Mouse (Mus musculus): Measurements from ENCODE around the gene Prkch.

GRCm38 (mm10) chr12:73593021-73593798 is 8.6 kb downstream of the Prkch start:
- TF ChIP-seq USF1 (IDR thresholded peaks at IDR 0.05; ENCODE audit: low read depth) = no peak
- TF ChIP-seq CTCF (IDR thresholded peaks at IDR 0.05; ENCODE audit: control insufficient read depth, insufficient read depth, insufficient read length) = no peak
- no peak for TF ChIP-seq CEBPB (IDR thresholded peaks at IDR 0.05; ENCODE audit: low read depth)
- TF ChIP-seq MYOG (IDR thresholded peaks at IDR 0.05; ENCODE audit: control insufficient read depth, extremely low read depth, insufficient read length) = no peak
- no peak for TF ChIP-seq MYOD1 (IDR thresholded peaks at IDR 0.05; ENCODE audit: control insufficient read depth, insufficient read length, low read depth)
- no peak for TF ChIP-seq MAX (IDR thresholded peaks at IDR 0.05)
- TF ChIP-seq FOSL1 (IDR thresholded peaks at IDR 0.05; ENCODE audit: insufficient read depth, low read length, poor library complexity, severe bottlenecking) = no peak
